Mouse (Mus musculus) testis, postnatal 14 days (tissue): ENCODE measurements at regions not wholly inside any gene's neighbourhood (a gene's known extent, or its start where the extent isn't known, plus 50 kb on each side); places are given as distances from the start of the nearest gene placed in this dataset.

Source experiments
- DNase-seq: peaks from one replicate; pipeline ENCODE4 v3.0.0; 2021; ENCODE audit warnings: low spot score

DNA sequence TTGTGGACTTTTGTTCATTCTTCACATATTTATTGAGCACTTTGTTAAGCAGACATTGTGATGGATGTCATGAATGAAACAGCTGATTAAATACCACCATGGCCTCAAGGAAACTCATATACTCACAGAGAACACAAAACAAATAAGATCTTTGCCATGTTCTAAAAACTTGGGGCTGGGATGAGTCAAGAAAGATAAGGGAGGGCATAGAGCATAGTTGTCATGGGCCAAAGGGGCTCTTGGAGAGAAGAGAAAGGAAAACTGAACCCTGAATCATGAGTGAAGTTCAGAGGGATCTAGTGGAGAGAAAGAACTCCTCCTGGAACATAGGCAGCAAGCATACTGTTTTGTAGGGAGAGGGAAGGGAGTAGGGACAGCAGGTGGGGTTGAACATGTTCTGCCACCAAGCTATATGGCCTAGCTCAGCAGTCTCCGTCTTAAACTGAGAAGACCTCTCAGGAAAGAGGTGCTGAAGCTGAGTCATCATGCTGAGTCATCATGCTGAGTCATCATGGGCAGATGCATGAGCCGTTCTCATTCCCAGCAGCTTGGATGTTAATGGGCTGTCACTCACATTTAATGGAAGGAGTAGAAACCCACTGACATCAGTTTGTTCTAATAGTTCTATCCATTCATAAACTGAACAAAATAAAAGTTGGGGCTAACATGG is 69.6 kb downstream of the Cetn3 start:
- no peak for DNase-seq

GRCm38 (mm10) chr13:81856072-81856471 is 73.2 kb downstream of the Cetn3 start:
- DNase-seq = no peak

GRCm38 (mm10) chr13:81860683-81861082 is 77.8 kb downstream of the Cetn3 start:
- DNase-seq = no peak

DNA sequence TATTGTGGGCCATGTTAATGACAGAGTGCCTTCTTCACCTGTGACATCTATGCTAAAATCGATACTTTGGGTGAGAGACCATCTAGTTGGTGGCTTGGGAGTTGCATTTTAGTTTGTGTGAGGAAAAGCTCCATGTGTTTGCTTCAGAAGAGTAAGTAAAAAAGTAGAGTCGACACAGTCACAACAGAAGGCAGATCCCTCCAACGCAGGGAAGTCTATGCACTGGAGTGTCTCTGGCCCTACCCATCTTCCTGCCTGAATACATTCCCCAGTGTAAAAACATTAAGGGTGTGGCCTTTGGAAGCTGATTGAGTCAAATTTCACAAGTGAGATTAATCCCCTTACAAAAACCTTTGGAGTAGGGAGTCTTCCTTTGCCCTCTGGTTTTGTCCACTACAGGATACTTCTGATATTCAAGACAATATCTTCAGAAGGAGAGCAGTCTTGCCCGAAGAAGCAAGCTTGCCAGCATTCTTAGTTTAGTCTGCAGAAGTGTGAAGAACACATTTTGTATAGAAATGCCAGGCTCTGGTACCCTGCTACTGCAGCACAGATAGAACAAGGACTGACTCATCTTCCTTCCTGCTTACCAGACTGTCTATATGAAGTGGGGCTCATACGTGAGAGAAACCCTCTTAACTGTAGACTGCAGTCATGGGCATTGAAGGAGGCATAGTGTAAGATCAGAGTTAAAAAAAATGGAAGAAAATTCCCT is 79.2 kb downstream of the Cetn3 start:
- DNase-seq = no peak

- DNase-seq = no peak
Observed at GRCm38 (mm10) chr13:81871226-81871625, 88.3 kb downstream of the Cetn3 start.

DNA sequence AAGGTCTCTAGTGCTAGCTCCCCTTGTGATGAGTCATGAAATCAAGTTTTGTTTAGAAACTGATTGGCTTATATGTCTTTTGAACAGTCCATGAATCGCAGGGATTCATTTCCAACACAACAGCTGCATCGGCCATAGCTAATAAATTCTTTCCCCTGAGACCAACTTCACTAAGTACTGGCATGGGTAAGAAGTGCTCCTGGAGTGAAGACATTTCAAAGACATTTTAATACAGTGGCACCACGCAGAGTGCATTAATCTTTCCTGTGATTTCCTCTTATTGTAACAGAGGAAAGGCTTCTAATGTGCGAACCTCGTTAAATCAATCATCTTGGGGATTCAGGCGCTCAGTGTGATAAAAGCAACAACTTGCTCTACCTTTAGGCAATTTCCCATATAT is 103.0 kb downstream of the Cetn3 start:
- DNase-seq = no peak

DNA sequence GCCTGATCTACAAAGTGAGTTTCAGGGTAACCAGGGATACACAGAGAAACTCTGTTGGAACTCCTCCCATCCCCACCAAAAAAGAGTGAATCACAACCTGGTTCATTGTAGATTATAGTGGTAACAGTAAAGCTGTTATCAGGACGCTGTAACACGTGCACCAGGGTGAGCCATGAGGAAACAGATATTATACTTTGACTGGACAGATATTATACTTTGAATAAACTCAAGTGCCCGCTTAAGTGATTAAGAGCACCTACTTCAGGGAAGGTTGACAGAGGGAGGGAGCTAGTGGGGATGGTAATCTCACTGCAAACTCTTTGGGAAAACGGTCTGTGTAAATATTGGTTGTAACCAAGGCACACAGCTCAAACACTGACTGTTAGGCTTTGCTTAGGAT is 147.4 kb downstream of the Cetn3 start:
- DNase-seq = no peak

DNA sequence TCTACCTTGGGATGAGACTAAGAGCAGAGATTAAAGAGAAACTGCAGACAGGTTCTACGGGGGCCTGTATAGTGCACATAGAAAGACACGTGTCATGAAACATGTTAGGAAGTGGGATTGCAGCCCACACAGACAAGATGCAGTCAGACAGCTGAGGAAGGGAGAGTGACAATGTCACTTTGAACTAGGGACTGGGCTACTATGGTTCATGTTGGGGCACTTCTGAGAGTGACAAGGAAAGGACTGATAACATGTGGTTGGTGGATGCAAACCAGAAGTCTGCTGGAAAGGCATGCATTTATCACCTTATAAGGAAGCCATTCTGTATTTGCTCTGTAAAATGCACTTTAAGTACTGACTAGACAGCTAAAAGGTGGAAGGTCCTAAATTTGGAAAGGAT is 148.3 kb downstream of the Cetn3 start:
- no peak for DNase-seq

- no peak for DNase-seq
Observed at GRCm38 (mm10) chr13:81937061-81937460, 154.2 kb downstream of the Cetn3 start.

- DNase-seq = peak; percentile 67
Observed at GRCm38 (mm10) chr13:81944047-81944446, 161.2 kb downstream of the Cetn3 start.

GRCm38 (mm10) chr13:81944469-81944868 is 161.6 kb downstream of the Cetn3 start:
- DNase-seq = no peak

- DNase-seq = no peak
Observed at GRCm38 (mm10) chr13:81945741-81946140, 162.9 kb downstream of the Cetn3 start.

GRCm38 (mm10) chr13:81965431-81965830 is 182.6 kb downstream of the Cetn3 start:
- no peak for DNase-seq

GRCm38 (mm10) chr13:81975878-81976277 is 193.0 kb downstream of the Cetn3 start:
- DNase-seq = no peak

GRCm38 (mm10) chr13:81978003-81978402 is 195.1 kb downstream of the Cetn3 start:
- no peak for DNase-seq

GRCm38 (mm10) chr13:81979289-81979688 is 196.4 kb downstream of the Cetn3 start:
- DNase-seq = no peak

DNA sequence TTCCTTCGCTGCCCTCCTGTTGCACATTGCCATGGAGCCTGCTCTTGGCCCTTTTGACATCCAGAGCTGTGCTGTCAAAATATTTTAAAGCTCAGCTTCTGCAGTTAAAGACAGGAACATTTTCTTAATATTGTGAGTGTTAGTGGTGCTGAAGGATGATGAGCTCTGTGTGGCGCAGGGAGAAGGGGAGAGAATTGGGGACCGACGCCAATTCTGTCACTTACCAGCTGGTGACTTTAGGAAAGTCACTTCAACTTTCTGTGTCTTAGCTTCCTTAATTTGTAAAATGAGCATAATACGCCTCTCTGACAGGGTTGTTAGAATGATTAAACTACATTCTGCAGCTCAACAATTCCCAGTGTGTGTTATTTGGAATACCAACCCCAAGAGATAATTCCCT is 197.2 kb downstream of the Cetn3 start:
- no peak for DNase-seq

DNA sequence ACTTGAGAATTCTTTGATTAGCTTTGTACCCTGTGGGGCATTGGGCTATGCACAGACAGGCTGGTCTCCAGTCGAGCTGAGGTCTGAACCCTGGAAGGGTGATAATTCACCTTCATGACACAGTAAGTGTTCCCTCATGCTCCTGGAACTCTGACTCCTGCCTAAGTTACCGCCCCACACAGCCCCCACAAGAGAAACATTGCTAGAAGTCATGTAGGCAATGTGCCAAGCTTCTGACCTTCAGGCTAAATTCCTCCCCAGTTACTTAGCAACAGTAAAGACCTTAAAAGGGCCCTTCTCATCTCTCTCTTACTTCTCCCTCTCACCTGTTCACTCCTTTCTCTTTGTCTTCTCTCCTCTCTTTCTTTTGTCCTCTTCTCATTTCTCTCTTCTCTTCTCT is 199.6 kb downstream of the Cetn3 start:
- DNase-seq = no peak

DNA sequence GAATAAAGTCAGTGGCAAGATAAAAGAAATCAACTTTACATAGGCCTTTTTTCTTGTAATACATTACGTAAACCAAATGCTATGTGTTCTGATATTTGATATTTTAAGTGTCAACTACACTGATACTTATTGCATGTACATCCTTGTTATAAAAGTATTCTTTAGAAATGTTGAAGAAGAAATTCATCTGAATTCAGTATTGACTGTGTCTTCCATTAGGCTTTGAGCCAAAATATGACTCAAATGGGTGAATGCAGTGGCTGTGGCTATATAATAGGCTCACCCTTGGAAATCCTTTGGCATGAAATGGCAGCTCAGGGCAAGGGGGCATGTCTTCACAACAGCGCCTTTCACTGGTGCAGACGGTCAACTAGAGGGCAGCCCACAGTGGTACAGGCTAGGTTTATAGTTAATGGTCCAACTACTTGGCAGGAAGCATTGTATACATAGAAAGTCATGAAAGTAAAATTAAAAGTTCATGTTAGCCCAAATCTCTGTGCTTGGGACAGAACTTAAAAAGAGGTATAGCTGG is 217.9 kb downstream of the Cetn3 start:
- no peak for DNase-seq

DNA sequence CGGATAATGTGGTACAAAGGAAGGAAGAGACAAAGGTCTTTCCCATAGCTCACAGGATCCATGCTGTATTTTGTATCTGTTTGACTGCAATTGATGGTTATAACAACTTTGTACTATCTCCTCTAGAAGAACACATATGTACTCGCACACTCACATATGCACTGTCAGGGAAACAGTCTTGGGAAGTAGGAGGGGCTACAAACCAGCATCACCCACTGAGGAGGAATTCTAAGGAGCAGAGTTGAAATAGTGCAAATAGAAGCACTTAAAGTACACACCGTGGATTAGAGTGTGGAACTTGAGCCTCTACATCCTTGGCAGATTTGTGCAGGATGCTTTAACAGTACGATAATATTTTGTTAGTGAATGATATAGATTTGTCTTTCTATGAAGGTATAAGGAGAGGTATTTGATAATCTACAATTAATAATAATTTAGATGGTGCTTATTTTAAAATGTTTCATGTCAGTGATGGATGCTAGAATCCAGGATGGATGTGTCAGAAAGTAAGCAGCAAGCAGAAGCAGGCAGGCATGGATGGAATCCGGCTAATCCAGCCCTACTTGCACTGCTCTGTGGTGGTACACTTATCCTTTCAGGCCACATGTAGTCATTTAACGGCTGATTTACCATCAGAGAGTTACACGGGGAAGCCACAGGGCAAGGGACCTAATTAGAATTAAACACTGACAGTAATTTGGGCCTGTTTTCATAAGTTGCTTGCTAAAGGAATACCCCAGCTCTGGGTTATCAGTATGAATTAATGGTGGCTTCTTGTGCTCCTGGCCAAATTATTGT is 223.3 kb downstream of the Cetn3 start:
- DNase-seq = no peak

DNA sequence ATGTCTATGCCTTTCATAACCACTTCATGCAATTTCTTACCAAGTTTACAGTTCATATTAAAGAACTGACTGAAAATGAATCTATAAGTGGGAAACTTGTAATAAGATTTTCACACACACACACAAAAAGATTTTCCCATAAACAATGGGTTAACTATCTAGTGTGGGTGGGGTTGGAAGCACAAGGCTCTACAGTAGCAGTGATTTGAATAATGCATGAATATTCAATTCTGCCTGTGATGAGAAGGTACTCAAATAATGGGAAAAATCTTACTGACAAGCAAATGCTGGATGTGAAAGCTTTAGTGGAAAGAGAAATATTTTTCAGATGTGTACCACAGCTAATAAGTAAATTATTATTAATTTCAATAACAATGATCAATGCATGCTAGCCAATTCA is 224.3 kb downstream of the Cetn3 start:
- no peak for DNase-seq

- no peak for DNase-seq
Observed at GRCm38 (mm10) chr13:82039623-82040022, 256.7 kb downstream of the Cetn3 start.
